Mouse (Mus musculus): ENCODE data around the gene Cit. TPM values are rescaled to one million over a fixed set of nuclear protein-coding genes. Genes with fewer than 3 reads are reported as not detected.

The Cit gene
- total RNA-seq, 2 experiments from 2014 or later, result 41.8 to 51.8 TPM

DNA sequence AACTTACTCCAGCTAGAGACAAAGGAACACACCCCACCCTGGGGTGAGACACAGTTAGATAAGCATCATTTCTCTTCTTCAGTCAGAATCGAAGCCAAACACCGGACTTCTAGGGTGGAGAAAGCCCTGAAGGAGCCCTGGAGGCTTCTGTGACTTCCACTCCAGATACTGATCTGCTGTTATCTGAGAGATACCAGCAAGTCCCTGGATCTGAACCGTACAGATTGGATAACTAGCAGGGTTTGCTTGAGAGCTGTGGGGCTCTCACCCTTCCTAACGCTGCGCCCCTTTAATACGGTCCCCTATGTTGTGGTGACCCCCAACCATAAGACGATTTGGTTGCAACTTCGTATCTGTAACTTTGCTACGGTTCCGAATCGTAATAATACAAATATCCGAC, 177.1 kb downstream of the Cit start:
- peak; percentile 13 for ATAC-seq (replicated peaks; ENCODE audit: low FRiP score, low TSS enrichment, poor library complexity, severe bottlenecking)

DNA sequence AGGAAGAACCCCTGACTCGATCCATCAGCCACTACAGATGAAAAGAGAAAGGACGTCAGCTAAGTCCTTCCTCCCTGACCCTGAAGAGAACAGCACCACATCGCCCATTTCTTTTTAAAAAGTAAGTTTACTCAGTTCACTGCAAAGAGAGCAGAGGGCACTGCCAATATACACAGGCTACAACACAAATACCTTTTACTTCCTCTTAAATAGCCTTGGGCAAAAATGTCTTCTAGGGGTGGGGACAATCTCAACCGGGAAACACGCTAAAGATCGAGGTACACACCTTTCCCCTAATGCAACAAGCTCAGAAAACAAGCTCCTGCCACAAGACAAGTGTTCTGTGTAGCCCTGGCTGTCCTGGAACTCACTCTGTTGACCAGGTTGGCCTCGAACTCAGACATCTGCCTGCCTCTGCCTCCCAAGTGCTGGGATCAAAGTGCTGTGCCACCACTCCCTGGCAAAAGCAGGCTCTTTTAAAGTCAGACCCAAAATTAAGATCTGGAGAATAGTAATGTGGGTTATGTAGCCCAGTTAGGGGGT, 177.7 kb downstream of the Cit start:
- no peak for ATAC-seq (replicated peaks; ENCODE audit: low FRiP score, low TSS enrichment, poor library complexity, severe bottlenecking)

DNA sequence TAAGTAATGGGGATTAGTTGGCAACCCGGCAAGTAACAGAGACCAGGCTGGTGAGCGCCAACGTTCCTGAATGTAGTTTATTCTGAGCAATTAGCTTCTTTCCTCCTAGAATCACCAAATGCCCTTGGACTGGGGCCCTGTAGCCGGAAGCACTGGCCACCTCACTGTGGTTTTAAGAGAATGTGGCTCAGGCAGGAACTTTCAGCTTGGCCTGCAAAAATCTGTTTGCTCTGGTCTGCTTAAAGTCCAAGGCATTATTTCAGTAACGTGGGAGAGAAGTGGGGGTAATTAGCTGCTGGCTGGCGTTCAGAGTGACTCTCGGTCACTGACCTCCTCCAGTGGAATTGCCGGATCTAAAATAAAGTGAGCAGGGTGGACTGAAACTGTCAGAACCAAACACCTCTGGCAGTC, 178.2 kb downstream of the Cit start:
- ATAC-seq (replicated peaks; ENCODE audit: low FRiP score, low TSS enrichment, poor library complexity, severe bottlenecking), result no peak

- no peak for ATAC-seq (replicated peaks; ENCODE audit: low FRiP score, low TSS enrichment, poor library complexity, severe bottlenecking)
Observed at GRCm38 (mm10) chr5:116023821-116024284, 178.8 kb downstream of the Cit start.

- peak; percentile 67 for ATAC-seq (replicated peaks; ENCODE audit: low FRiP score, low TSS enrichment, poor library complexity, severe bottlenecking)
Observed at GRCm38 (mm10) chr5:116024327-116024739, 179.3 kb downstream of the Cit start, which contains the start of gene Prkab1. Gene Prkab1 (minus strand): TSS chr5:116024508.

DNA sequence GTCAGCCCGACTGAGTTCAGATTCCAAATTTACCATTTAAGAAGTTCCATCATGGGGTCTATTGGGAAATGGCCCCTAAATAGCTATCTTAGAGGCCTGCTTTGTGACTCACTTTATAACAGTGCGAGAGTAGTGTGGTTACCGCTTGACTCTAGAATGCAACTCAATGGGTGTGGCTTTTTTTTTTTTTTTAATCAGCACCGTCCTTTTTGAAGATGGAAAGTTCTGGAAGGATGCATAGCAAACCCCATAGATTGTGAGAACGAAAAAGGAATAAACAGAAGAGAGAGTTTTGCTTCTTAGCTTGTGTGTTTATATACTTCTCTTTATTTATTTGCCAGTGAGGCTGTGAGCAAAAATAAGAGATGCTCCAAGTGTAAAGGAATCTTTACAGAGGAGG, 181.0 kb downstream of the Cit start:
- ATAC-seq (replicated peaks; ENCODE audit: low FRiP score, low TSS enrichment, poor library complexity, severe bottlenecking), result no peak

GRCm38 (mm10) chr5:116026561-116026960, 181.5 kb downstream of the Cit start:
- peak; percentile 53 for ATAC-seq (replicated peaks; ENCODE audit: low FRiP score, low TSS enrichment, poor library complexity, severe bottlenecking)

- ATAC-seq (replicated peaks; ENCODE audit: low FRiP score, low TSS enrichment, poor library complexity, severe bottlenecking), result peak; percentile 79
Observed at GRCm38 (mm10) chr5:116029071-116029470, 184.0 kb downstream of the Cit start.

- ATAC-seq (replicated peaks; ENCODE audit: low FRiP score, low TSS enrichment, poor library complexity, severe bottlenecking), result no peak
Observed at GRCm38 (mm10) chr5:116030566-116031189, 185.6 kb downstream of the Cit start.

DNA sequence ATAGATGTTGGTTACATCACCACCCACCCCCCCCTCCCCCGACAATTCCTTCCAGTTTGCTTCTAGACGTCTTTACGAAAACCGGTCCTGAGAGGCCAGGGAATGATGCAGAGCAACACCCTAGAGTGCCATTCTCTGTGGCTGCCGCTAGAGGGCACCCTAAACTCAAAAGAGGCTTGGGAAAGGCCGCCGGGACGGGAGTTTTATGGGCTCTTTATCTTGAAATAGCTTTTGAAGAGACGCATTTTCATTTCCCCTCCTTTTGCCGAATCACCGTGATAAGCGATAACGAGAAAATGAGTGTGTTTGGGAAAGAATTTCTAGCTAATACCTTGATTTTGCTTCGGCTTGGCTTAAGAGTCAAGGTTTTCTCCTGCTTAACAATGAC, 186.1 kb downstream of the Cit start:
- no peak for ATAC-seq (replicated peaks; ENCODE audit: low FRiP score, low TSS enrichment, poor library complexity, severe bottlenecking)

DNA sequence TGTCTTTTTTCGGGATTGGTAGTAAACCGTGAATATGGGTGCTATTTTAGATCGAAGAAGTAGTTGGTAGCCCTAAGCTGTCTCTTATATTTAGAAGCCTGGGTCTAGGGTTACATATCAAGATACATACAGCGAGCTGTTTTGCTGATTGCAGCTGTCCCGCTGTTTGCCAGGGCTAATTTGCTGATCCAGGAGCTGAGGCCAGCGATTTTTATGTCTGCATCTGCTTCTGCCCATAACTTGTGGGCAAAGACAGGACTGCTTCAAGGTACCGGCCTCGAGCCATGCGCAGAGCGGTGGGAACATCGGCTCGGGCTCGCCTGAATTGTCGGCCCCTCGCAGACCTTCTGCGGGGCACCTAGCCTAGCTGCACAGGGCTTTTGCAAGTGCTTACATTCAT, 191.4 kb downstream of the Cit start:
- ATAC-seq (replicated peaks; ENCODE audit: low FRiP score, low TSS enrichment, poor library complexity, severe bottlenecking), result no peak

DNA sequence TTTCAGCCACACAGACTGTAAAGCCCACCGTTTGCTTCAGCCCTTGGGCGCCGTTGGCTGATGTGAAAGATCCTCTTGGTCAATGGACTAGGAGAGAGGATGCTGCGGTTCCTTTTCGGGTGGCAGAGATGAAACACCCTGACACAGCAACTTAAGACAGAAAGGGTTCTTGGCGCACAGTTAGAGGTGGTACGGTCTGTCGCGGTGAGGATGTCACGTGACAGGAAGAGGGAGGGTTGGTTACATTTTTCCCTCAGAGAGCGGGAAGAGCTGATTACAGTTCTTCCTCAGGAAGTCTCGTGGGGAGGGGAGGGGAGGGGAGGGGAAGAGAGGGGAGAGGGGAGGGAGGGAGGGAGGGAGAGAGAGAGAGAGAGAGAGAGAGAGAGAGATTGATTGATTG, 192.7 kb downstream of the Cit start:
- ATAC-seq (replicated peaks; ENCODE audit: low FRiP score, low TSS enrichment, poor library complexity, severe bottlenecking), result no peak

GRCm38 (mm10) chr5:116039706-116040105, 194.6 kb downstream of the Cit start:
- no peak for ATAC-seq (replicated peaks; ENCODE audit: low FRiP score, low TSS enrichment, poor library complexity, severe bottlenecking)

DNA sequence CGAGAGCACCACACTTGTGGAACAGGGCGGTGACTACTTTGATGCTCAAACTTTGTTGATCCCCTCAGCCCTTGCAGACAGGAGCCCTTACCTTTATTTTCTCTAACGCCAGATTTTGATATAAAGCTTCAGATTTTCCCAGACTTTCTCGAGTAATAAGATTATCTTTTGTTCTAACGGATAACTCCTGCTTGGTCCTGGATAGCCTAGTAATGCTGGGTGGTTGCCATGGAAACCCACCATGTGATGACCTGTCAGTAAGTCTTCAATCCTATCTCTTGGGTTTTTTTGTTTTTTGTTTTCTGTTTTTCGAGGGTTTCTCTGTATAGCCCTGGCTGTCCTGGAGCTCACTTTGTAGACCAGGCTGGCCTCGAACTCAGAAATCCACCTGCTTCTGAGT, 197.2 kb downstream of the Cit start:
- ATAC-seq (replicated peaks; ENCODE audit: low FRiP score, low TSS enrichment, poor library complexity, severe bottlenecking), result no peak

GRCm38 (mm10) chr5:116045581-116045980, 200.5 kb downstream of the Cit start:
- no peak for ATAC-seq (replicated peaks; ENCODE audit: low FRiP score, low TSS enrichment, poor library complexity, severe bottlenecking)

DNA sequence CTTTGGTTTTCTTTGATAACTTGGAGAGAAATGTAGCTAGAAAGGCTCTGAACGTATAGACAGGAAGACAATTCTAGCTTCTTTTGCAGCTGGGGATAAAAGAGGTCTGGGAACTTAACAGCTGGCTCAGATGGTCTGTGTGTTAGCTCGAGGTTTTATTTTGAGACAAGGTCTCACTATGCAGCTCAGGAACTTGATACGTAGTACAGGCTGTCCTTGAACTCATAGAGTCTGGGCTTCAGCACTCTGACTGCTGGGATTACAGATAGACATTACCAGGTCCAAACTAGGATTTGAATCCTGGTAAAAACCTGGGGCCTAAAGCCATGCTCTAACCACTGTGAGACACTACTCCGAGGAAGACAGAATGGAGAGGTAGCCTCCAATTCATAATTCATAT, 201.2 kb downstream of the Cit start:
- ATAC-seq (replicated peaks; ENCODE audit: low FRiP score, low TSS enrichment, poor library complexity, severe bottlenecking), result no peak

DNA sequence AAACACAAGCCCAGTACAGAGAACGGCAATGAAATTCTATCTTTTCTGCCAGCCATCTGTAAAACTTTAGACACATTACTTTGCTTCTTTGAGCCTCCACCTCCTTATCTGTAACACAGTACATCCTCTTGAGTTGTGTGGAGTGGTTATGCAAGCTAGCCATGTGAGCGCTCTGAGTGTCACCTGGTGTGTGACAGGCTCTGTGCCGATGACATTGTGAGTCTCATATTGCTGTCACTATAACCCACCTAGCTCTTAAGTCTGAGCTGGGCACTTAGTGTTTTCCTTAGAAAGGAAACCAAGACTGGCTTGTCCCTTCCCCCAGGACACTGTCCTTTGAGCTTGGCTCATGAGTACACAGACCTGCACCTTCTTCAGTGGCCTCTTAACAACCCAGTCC, 203.2 kb downstream of the Cit start:
- ATAC-seq (replicated peaks; ENCODE audit: low FRiP score, low TSS enrichment, poor library complexity, severe bottlenecking), result no peak

GRCm38 (mm10) chr5:116049821-116050220, 204.7 kb downstream of the Cit start:
- ATAC-seq (replicated peaks; ENCODE audit: low FRiP score, low TSS enrichment, poor library complexity, severe bottlenecking), result no peak

- no peak for ATAC-seq (replicated peaks; ENCODE audit: low FRiP score, low TSS enrichment, poor library complexity, severe bottlenecking)
Observed at GRCm38 (mm10) chr5:116052171-116052570, 207.1 kb downstream of the Cit start.

GRCm38 (mm10) chr5:116052826-116053225, 207.7 kb downstream of the Cit start:
- ATAC-seq (replicated peaks; ENCODE audit: low FRiP score, low TSS enrichment, poor library complexity, severe bottlenecking), result no peak

All from megakaryocyte-erythroid progenitor cell, adult 5-6 weeks (primary cell).